Mouse (Mus musculus): ENCODE measurements around the gene Prtg.
A peak's percentile ranks its signal among the peaks of the same experiment; 100 is the strongest.

- TF ChIP-seq CTCF (IDR thresholded peaks at IDR 0.05; ENCODE audit: low read depth): peak; percentile 56
- no peak for TF ChIP-seq EP300 (IDR thresholded peaks at IDR 0.05; ENCODE audit: low read depth)
Measured at GRCm38 (mm10) chr9:72889777-72890176, 83.1 kb downstream of the Prtg start.
